Mouse (Mus musculus): ENCODE measurements around the gene A3galt2.

The A3galt2 gene

DNA sequence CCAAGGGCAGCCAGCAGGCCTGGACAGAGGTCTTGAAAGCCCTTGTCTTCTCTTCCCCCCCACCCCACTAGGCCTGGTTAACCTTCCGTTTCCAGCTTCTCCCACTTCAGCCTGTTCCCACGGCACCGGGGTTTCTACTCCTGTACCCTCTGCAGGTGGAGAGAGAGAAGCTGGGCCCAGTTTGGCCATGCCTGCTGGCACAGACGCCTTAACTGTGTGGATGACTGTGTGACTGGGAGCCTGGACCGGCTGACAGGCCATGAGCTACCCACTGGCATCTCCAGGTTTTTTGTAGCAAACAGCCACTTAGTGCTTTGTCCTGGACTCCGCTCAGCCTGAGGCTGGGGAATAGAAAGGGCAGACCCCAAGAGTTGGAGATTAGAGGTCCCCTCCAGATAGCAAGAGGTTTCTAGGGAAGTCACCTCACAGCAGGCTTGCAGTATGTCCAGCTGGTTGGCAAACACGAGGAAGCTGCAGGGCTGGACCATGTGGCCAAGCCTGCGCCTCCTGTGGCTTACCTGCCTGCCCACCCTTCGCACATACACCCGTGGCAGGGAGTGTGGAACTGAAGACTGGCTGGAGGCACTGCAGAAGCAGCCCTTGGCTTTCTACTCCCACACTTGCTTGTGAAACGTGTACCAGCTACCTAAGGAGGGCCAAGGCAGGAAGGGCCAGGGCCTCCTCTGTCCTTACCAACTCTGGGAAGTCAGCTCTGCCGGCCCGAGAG lies 3.0 kb upstream of the A3galt2 start:
- no peak for DNase-seq (ENCODE audit: low read depth, low spot score)

DNA sequence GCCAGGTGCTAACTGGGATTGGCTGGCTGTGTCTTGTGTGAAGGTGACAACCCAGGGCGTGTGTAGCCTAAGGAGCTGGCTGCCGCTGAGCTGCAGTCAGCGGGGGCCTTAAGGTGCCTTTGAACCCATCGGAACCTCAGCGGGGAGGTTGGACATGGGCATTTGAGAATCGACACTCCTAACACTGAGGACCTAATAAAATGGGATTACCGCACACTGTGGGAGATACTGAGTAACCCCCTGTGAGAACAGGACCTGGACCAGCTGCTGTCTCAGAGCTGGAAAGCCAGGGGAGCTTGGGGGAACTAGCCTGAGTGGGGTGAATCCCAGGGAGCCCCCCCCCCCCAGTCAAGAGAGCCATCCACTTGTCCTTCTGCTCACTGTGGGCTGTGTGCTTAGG lies 1.6 kb upstream of the A3galt2 start:
- DNase-seq (ENCODE audit: low read depth, low spot score): peak; percentile 56

DNA sequence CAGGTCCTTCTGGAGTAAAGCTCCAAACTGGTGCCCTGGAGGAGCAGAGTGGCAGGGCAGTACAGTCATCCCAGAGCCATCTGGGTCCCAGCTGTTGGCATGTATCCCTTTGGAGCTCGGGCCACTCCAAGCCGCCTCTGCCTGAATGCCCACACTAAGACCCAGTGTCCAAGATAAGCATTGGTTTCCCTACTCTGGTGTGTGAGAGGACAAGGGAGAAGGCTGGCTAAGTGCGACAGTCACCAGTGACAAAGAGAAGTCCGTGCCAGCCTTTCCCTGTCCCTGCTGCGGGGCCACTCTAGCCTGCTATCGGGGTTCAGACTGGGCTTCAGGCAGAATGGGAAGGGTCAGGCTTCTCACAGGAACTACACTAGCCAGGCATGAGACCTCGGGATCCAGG lies 736 bp downstream of the A3galt2 start:
- no peak for DNase-seq (ENCODE audit: low read depth, low spot score)

DNA sequence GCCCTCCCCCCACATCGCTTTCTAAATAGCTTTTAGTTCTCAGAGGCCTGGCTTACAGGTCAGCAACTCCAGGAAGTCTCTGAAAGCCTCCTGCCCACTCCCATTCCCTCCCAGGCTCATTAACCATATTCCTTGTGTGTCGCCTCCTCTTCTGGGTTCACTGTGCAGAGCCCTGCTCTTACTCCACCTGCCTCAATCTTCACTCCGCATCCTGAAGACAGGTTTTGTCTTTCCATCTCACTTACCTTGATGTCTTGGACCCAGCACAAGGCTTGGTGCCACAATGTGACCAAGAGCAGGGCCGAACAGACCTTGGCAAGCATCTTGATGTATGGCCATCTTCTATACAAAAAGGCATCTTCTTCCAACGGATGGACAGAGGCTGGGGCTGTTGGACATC lies 4.0 kb downstream of the A3galt2 start:
- no peak for DNase-seq (ENCODE audit: low read depth, low spot score)

DNA sequence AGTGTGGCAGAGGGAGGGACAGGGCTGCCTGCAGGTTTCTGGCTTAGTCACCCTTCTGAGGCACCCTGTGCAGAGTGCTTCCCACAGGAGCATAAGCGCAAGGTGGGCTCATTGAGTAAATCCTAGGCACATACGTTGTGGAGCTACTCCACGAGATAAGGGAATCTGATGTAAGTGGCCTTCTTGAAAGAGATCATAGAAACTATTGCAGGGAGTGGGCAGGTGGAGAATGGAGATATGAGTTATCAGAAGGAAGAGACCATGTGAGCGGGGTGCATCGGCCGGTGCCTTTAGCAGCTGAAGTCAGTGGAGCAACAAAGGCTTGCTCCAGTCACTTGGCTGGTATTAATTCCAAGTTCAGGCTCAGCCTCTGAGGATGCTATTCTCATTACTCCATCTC lies 4.9 kb downstream of the A3galt2 start:
- no peak for DNase-seq (ENCODE audit: low read depth, low spot score)

DNA sequence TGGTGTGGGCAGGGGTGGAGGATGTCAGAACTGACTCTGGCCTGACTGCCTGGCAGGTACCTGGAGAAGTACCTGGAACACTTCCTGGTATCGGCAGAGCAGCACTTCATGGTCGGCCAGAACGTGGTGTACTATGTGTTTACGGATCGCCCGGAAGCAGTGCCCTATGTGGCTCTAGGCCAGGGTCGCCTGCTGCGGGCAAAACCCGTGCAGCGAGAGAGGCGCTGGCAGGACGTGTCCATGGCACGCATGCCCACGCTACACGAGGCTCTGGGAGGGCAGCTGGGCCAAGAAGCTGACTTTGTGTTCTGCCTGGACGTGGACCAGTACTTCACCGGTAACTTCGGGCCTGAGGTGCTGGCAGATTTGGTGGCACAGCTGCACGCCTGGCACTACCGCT lies 11.8 kb downstream of the A3galt2 start:
- no peak for DNase-seq (ENCODE audit: low read depth, low spot score)

DNA sequence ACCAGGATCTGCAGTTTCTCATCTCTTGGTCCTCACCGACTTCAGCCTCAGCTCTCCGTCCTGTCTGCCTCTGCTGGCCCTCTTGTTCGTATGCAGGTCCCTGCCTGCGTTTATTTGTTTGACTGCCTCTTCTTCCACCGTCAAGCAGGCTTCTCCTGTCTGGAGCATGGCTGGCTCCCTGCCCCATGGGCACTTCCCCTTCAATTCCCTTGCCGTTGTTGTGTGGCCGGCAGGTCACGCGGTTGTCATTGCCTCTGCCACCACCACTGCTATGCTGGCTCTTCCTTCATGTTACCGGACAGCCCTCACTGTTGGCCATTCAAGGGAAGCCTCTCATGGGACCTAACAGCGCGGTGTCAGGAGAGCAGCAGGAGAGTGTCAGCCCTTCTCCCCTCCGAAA lies 13.0 kb downstream of the A3galt2 start:
- DNase-seq (ENCODE audit: low read depth, low spot score): no peak

DNA sequence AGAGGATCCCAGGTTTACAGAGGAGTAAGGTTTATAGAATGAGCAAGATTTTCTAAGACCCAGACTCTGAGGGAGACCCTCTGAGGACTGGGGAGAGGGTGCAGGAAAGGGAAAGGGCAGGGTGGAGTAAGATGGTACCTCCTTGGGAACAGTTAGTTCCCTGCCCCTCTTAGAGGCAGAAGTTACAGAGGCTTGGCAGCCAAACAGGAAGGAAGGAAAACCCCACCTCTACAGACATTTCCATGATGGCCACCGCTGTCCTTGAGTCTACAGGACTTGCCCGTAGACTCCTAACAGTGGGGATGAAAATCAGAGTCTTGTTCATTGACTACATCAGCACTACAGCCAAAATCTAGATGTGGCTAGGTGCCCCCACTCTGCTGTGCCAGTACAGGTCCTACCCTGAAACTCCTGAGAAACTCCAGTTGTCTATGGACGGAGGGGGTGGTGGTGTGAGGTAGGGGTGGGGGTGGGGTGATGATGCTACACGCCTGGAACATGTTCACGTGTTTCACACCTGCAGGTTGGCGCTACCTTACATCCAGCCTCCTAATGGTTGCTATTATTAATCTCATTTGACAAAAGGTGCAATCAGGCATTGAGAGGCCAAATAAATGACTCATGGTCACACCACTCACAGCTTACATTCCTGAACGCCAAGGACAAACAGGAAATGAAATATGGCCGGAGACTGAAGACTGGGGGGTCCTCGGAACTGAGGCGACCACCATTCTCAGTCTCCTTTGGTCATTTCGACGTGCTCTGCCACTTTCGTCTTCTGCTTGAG lies 14.6 kb downstream of the A3galt2 start:
- DNase-seq (ENCODE audit: low read depth, low spot score): no peak

DNA sequence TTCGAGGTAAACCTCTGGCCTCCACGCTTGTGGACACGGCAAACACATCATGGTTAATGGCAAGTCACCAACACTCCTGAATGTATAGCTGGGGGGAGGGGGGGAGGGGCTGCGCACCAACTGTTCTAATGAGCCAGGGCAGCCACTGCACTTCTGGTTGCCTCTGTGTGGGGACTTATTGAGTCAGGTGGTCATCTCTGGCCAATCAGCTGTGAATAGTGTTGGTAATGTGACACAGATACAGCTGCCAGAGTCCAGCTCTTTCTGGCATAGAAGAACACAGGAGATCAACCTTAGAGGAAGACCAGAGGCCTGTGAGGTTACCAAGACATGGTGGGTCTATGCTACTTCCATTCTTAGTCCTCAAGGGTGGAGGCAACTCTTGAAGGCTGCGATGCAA lies 15.5 kb downstream of the A3galt2 start:
- no peak for DNase-seq (ENCODE audit: low read depth, low spot score)

DNA sequence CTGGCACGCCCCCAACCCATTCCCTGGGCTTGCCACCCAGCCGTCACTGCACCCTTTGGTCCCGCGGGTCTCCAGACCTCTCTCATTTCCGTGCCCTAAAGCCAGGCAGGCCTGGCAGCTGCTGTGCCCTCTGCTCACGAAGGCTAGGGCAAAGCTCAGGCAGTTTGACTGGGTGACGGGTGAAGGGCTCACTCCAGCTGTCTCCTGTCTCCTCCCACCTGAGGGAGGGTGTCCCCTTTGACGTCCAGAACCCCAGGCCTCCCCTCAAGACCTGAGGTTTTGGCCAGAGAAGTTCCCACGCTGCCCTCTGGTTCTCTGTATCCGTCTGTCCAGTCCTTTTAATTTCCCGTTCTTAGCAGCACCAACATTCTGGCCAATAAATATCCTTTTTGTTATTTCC lies 18.7 kb downstream of the A3galt2 start:
- DNase-seq (ENCODE audit: low read depth, low spot score): no peak

DNA sequence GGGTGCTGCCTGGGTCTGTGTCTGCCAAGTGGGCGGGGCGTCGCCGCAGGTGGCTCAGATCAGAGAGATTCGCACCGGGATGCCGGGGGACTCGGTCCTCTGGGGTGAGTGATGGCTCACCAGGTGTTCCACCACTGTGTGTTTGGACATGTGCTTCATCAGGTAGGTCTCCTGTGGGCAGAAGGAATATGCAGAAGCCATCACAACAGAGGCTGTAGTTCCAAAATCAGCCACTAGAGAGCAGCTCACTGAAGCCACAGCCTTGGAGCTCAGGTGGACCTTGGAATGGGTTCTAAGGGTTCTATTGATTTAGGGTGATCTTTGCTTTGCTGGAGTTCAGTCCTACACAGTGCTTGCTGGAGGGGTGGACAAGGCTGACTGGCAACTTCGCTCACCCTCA lies 19.3 kb downstream of the A3galt2 start:
- DNase-seq (ENCODE audit: low read depth, low spot score): peak; percentile 74

DNA sequence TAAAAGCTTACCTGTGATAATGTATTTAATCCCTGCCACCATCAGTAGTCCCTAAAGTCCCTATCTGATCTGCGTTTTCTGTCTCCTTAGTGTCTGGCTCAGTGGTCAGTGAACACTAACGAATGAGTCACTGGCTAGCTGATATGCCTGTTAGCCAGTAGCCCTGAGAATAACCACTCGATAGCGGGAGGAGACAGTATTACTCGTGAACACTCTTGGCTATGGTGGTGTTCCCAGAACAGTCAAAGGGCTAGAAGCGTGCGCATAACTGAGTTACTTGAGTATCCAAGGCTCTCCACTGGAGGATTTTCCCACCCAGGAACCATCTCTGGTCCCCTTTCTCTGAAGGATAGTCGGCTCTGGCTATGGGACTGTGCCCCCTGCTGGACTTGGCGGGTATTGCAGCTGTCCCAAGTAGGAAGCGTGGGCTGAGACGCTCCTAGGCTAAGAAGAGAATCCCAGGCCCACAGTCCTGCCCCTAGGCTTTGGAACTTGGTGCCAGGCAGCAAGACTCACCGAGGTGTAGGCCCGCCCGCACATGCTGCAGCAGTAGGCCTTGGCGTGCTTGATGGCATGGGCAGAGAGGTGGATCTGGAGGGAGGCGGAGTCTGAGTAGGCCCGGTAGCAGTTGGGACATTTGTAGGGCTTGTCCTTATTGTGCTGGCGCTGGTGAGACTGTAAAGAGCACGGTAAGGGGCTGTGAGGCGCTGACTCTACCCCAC lies 21.6 kb downstream of the A3galt2 start:
- DNase-seq (ENCODE audit: low read depth, low spot score): peak; percentile 89

DNA sequence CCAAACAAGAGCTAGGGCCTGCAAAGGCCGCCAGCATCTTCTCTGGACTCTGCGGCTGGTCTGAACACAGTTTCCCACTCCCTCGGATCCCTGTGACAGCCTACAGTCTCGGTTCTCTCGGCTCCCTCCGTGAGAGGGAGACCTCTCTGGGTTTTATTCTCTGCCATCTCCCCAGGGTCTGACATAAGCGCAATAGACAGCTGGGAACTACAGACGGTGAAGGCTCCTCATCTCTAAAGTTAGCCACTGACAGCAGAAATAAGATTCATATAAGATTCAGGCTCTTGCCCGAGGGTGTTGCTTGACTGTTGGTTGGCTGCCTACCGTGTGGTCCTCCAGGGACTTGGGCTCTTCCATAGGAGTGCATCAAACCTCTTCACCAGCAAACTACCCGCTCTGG lies 22.4 kb downstream of the A3galt2 start:
- DNase-seq (ENCODE audit: low read depth, low spot score): no peak

DNA sequence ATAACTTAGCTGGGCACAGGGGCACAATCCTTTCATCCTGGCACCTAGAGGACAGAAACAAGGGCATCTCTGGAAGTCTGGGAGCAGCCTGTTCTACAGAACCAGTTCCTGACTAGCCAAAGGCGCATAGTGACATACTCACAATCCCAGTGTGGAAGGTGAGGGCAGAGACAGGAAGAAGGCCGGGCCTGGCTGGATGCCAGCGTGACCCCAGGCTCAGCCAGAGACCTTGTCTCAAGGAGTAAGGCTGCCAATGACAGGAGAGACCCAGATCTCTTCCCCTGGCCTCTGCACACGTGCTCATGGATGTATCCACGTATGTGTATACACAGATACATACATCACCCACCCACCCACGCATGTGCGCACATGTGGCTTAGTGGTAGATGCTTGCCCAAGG lies 26.9 kb downstream of the A3galt2 start:
- DNase-seq (ENCODE audit: low read depth, low spot score): no peak

DNA sequence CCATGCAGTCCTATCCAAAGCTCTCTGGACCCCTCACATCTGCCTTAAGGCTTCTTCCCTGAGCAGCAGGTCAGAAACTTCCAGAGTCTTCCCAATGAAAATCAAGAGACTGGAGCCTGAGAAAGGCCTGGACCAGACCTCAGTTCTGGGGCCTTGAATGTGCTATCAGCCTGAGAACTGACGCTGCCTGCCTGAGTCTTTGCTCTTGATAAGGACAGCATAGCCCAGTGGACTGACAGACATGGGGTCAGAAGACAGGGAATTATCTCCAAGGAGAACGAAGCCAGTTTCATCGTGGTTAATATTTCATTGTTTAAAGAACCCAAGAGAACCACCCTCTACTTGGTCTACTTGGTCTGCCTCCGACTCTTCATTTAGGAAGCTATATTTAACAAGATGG lies 27.5 kb downstream of the A3galt2 start:
- no peak for DNase-seq (ENCODE audit: low read depth, low spot score)

DNA sequence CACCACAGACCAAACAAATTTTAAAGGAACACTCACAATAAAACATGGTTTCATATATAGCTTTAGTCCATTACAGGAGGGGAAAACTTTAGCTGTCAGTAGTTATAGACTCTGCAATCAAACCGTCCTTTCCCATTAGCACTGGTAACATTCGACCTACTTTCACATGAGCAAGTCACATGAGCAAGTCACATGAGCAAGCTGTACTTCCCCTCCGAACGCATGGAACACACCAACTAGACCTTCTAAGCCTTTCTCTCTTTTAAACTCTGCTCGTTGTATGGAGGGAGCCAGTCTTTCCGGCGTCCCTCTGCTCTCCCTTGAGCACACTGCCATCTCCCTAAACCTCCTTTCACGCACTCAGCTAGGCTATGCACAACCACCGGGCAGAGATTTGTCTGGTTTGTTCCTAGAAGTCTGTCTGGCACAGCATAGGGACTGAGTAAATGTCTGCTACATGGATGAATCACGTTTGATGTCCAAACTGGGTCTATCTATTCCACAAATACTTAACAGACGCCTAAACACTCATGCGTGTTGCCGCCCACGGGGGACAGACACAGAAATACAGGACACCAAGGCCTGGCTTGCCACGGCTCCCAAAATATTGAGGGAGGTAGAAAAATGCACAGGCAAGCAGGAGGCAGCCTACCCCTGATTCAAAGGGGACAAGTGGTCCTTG lies 29.9 kb downstream of the A3galt2 start:
- DNase-seq (ENCODE audit: low read depth, low spot score): no peak

DNA sequence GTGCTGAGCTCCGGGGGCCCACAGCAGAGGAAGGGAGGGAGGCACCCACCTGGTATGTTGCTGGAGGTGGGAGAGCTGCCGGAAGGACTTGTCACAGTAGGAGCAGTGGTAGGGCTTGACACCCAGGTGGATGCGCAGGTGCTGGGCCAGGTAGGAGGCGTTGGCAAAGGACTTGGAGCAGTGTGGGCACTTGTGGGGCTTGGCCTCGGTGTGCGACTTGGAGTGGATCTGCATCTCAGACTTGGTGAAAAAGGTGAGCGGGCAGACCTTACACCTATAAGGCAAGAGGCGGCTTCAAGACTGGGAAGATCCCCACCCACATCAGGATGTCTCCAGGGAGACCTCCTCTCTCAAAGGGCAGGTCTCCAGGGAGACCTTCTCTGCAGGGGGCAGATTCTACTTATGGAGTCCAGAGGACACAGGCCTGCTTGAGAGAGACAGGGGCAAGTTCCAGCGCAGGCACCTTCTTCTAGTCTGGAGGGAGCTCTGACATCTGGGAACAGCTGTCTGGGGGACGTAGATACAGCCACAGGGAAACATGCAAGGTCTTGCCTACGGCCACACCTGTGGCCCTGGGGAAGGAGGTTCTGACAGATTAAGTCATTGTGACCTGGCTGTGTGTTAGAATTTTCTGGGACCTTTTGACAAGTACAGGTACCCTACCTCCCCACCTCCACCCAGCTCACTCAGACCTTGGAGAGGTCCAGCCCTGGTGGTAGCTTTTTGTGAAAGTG lies 30.9 kb downstream of the A3galt2 start:
- no peak for DNase-seq (ENCODE audit: low read depth, low spot score)

DNA sequence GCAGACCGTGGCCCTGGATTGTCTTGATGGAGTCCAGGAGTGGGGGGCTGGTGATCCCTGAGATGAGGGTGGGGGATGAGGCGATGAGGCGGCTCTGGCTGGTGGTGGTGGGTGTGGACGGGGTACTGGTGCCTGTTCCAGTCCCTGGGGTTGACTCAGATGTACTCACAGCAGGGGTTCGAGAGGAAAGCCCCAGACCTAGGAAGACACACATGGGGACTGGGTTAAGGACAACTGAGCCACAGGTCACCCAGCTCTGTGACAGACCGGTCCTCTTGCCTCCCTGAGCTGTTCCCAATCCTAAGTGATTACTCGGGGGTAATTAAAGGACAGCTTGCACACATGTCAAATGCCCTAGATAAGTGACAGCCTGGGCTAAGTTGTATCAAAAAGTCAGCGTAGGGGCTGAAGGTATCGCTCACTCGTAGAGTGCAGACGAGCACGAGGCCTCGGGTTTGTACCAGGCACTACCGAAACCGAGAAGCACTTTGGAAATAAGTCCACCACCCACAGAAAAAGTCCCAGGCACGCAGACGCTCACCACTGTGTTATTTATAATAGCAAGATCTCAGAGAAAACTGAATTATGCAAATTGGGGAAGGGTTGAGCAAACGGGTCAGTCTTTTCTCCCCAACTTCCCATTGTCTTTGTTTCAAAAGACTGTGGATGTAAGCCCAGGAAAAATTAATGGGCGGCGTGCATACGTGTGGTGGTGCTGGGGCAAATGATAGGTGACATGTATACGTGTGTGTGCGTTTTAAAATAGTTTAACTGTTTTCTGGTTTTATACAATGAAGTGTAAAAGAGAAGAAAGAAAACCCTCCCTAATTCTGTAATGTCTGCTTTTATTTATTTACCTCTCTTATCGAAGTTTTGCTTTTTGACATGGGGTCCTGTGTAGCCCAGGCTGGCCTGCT lies 32.1 kb downstream of the A3galt2 start:
- no peak for DNase-seq (ENCODE audit: low read depth, low spot score)

DNA sequence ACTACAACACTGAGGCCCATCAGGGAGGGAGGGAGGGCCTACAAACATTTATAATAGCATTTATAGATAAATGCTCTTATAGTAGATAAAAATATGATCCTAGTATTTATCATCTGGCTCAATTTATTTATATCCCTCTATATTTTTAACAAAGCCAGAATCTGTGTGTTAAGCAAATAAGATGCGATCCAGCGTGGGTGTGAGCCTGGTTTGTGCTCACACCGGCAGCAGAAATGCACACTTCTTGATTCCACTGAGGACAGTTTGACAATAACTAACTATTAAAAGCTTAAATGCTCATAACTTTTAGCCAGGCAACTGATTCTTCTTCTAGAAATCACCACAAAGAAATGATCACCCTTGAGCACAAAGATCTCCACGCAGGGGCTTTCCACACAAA lies 32.9 kb downstream of the A3galt2 start:
- no peak for DNase-seq (ENCODE audit: low read depth, low spot score)

DNA sequence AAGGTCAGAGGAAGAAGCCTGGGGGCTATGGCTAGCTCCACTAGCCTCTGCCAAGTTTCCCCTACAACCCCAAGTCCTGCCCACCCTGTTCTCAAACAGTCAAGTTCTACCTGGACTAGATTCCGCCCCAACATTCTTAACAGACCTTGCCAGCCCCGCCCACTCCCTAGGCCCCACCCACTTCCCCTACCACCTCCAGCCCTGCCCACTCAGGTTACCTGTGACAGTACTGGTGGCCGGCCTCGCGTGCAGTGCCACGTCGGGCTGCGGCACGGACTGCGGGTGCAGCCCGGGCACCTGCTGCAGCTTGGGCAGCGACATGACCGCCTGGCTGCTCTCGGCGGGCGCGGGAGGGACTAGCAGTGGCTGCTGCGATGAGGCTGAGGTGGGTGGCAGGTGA lies 34.5 kb downstream of the A3galt2 start:
- peak; percentile 54 for DNase-seq (ENCODE audit: low read depth, low spot score)
